Mouse (Mus musculus) heart, embryonic 14.5 days (tissue): Measurements from ENCODE around the gene Palm2. TPM values are rescaled to one million over a fixed set of nuclear protein-coding genes. Genes with fewer than 3 reads are reported as not detected.
A peak's percentile ranks its signal among the peaks of the same experiment; 100 is the strongest.

Experiments
- ATAC-seq: fragments of 200-750 bp; cut with Nextera tagmentation; 2 replicates; pipeline ENCODE4 v1.8.0; 2017; ENCODE audit warnings: low read depth, moderate TSS enrichment; ENCODE audit not compliant: insufficient number of reproducible peaks, insufficient read depth, low FRiP score
- H3K27ac ChIP-seq, 2 experiments: fragments of 200-500 bp in 1 of 2; fragments of 300-500 bp in 1 of 2; sonication (generic) in 1 of 2; replicated peaks in 1 of 2; 2 replicates each; pipeline ENCODE4 v1.5.1; 2012 to 2014; ENCODE audit warnings: low read depth in 2 of 2, low read length in 2 of 2, control low read depth in 1 of 2, mild to moderate bottlenecking in 1 of 2, mixed read lengths in 1 of 2; ENCODE audit not compliant: control insufficient read depth in 1 of 2, insufficient read depth in 1 of 2
- H3K27me3 ChIP-seq: fragments of 300-500 bp; sonication (generic); 2 replicates; pipeline ENCODE4 v1.6.1; 2014; ENCODE audit warnings: mild to moderate bottlenecking, low read length, control low read depth; ENCODE audit not compliant: control insufficient read depth, insufficient read depth
- H3K36me3 ChIP-seq: fragments of 300-500 bp; sonication (generic); 2 replicates; pipeline ENCODE4 v1.6.1; 2014; ENCODE audit warnings: mild to moderate bottlenecking, control low read depth, low read length, mixed read lengths; ENCODE audit not compliant: control insufficient read depth, insufficient read depth
- H3K4me1 ChIP-seq, 2 experiments: fragments of 200-500 bp in 1 of 2; fragments of 300-500 bp in 1 of 2; sonication (generic) in 1 of 2; 2 replicates each; pipeline ENCODE4 v1.6.1; 2012 to 2014; ENCODE audit warnings: low read length in 2 of 2, control low read depth in 1 of 2, mixed read lengths in 1 of 2; ENCODE audit not compliant: control insufficient read depth in 2 of 2, insufficient read depth in 2 of 2
- H3K4me2 ChIP-seq: fragments of 300-500 bp; sonication (generic); 2 replicates; pipeline ENCODE4 v1.6.1; 2014; ENCODE audit warnings: mild to moderate bottlenecking, low read length
- H3K4me3 ChIP-seq, 2 experiments: fragments of 200-500 bp in 1 of 2; fragments of 300-500 bp in 1 of 2; sonication (generic) in 1 of 2; 2 replicates each; pipeline ENCODE4 v1.5.1; 2012 to 2014; ENCODE audit warnings: low read length in 2 of 2, mild to moderate bottlenecking in 2 of 2, control low read depth in 1 of 2, low read depth in 1 of 2, moderate library complexity in 1 of 2; ENCODE audit not compliant: control insufficient read depth in 1 of 2, insufficient read depth in 1 of 2
- H3K9ac ChIP-seq: fragments of 300-500 bp; sonication (generic); 2 replicates; pipeline ENCODE4 v1.6.1; 2014; ENCODE audit warnings: mild to moderate bottlenecking, low read length
- H3K9me3 ChIP-seq: fragments of 300-500 bp; sonication (generic); 2 replicates; pipeline ENCODE4 v1.6.1; 2016; ENCODE audit warnings: low read length, control low read depth; ENCODE audit not compliant: control insufficient read depth
- WGBS: fragments of 180-500 bp; shearing (Covaris S2); extraction: QIAGEN DNeasy Blood & Tissue Kit; methylation state at CpG from one replicate; pipeline ENCODE4 v1.1.7; 2014; 5-methylcytosine and 5-hydroxymethylcytosine counted together
- polyA plus RNA-seq: library from polyadenylated mRNA; unstranded; fragments of >200 nt; fragmentation: Nextera tagmentation; extraction: Ambion mirVana; gene quantifications from 2 replicates; pipeline ENCODE4 v1.2.1, GENCODE M21; 2014

Gene Palm2
- polyA plus RNA-seq, 1 experiment from 2014 or later, result 21.0 TPM

- no peaks in the 10 kb centered on the region for H3K27me3 ChIP-seq
- ATAC-seq, result no peak
- H3K4me1 ChIP-seq, result peaks cover 30 to 71% of the 10 kb centered on the region in 2 experiments
- 0 out of 2 replicates have a peak, but pooled peaks cover 1% of the 10 kb centered on the region for H3K9me3 ChIP-seq
- no peak overlapping the region for H3K9ac ChIP-seq
- H3K27ac ChIP-seq, result peak overlapping the region; percentile 39 to 61
- H3K4me2 ChIP-seq, result no peak overlapping the region
- H3K4me3 ChIP-seq, result no peak overlapping the region
- H3K36me3 ChIP-seq, result peaks cover 6% of the 10 kb centered on the region; the same call in 1 of the 2 replicates
- WGBS, result 69% methylated on average over 6 of the region's 6 CpGs
Observed at GRCm38 (mm10) chr4:57585281-57585800, 151.3 kb downstream of the Palm2 start.

GRCm38 (mm10) chr4:57586933-57587658 is 153.0 kb downstream of the Palm2 start:
- H3K4me2 ChIP-seq, result peak overlapping the region; percentile 3; the same call in 1 of the 2 replicates
- no peaks in the 10 kb centered on the region for H3K9me3 ChIP-seq
- H3K27ac ChIP-seq, result peak overlapping the region; percentile 90 to 94
- no peaks in the 10 kb centered on the region for H3K27me3 ChIP-seq
- no peak overlapping the region for H3K4me3 ChIP-seq
- no peak for ATAC-seq
- peaks cover 30 to 71% of the 10 kb centered on the region in 2 experiments for H3K4me1 ChIP-seq
- H3K9ac ChIP-seq, result peak overlapping the region; percentile 58
- WGBS, result 26% methylated on average over 7 of the region's 7 CpGs
- peaks cover 6% of the 10 kb centered on the region; the same call in 1 of the 2 replicates for H3K36me3 ChIP-seq

GRCm38 (mm10) chr4:57588356-57588755 is 154.3 kb downstream of the Palm2 start:
- H3K4me3 ChIP-seq, result no peak overlapping the region
- WGBS, result 26% methylated on average over 1 of the region's 1 CpGs
- peak overlapping the region; percentile 90 to 94 for H3K27ac ChIP-seq
- H3K27me3 ChIP-seq, result no peaks in the 10 kb centered on the region
- peaks cover 39 to 81% of the 10 kb centered on the region in 2 experiments for H3K4me1 ChIP-seq
- peak; percentile 68 for ATAC-seq
- H3K4me2 ChIP-seq, result peak overlapping the region; percentile 38
- peak overlapping the region; percentile 58 for H3K9ac ChIP-seq
- H3K36me3 ChIP-seq, result no peaks in the 10 kb centered on the region
- no peaks in the 10 kb centered on the region for H3K9me3 ChIP-seq

- Histone ChIP-seq H3K9me3 (no peaks in the 10 kb centered on the region), H3K4me1 (peaks cover 31 to 64% of the 10 kb centered on the region in 2 experiments), H3K27me3 (no peaks in the 10 kb centered on the region), H3K27ac (peak overlapping the region; percentile 42 to 72), H3K36me3 (peaks cover 7% of the 10 kb centered on the region; the same call in 1 of the 2 replicates), H3K9ac (no peak overlapping the region), H3K4me3 (no peak overlapping the region), H3K4me2 (peak overlapping the region; percentile 8; the same call in 1 of the 2 replicates)
- ATAC-seq, result no peak
- 68% methylated on average over 4 of the region's 4 CpGs for WGBS
Observed at GRCm38 (mm10) chr4:57592751-57593150, 158.7 kb downstream of the Palm2 start.

GRCm38 (mm10) chr4:57599946-57600345 is 165.9 kb downstream of the Palm2 start:
- Histone ChIP-seq H3K36me3 (peaks cover 3% of the 10 kb centered on the region; the same call in 1 of the 2 replicates), H3K4me3 (no peak overlapping the region), H3K9me3 (no peaks in the 10 kb centered on the region), H3K9ac (no peak overlapping the region), H3K27me3 (no peaks in the 10 kb centered on the region), H3K4me2 (no peak overlapping the region), H3K27ac (peak overlapping the region in 1 of 2 experiments; percentile 71; a peak in 2 of 4 replicates), H3K4me1 (peaks cover 43 to 82% of the 10 kb centered on the region in 2 experiments)
- 76% methylated on average over 6 of the region's 6 CpGs for WGBS
- ATAC-seq, result no peak

GRCm38 (mm10) chr4:57600685-57601457 is 166.8 kb downstream of the Palm2 start:
- Histone ChIP-seq H3K36me3 (no peaks in the 10 kb centered on the region), H3K27me3 (no peaks in the 10 kb centered on the region), H3K27ac (peak overlapping the region; percentile 12 to 71; a peak in 3 of 4 replicates), H3K4me1 (peaks cover 45 to 82% of the 10 kb centered on the region in 2 experiments), H3K4me2 (no peak overlapping the region), H3K9me3 (no peaks in the 10 kb centered on the region), H3K4me3 (no peak overlapping the region), H3K9ac (no peak overlapping the region)
- no peak; the same call in 1 of the 2 replicates for ATAC-seq
- WGBS, result 74% methylated on average over 11 of the region's 11 CpGs

- peaks cover 48 to 84% of the 10 kb centered on the region in 2 experiments for H3K4me1 ChIP-seq
Observed at GRCm38 (mm10) chr4:57601458-57601835, 167.4 kb downstream of the Palm2 start.

More at GRCm38 (mm10) chr4:57601458-57601835, 167.4 kb downstream of the Palm2 start:
- no peaks in the 10 kb centered on the region for H3K27me3 ChIP-seq
- H3K27ac ChIP-seq, result peak overlapping the region; percentile 33 to 71
- H3K9me3 ChIP-seq, result no peaks in the 10 kb centered on the region
- H3K36me3 ChIP-seq, result no peaks in the 10 kb centered on the region
- no peak overlapping the region for H3K4me3 ChIP-seq
- H3K9ac ChIP-seq, result no peak overlapping the region; the same call in 1 of the 2 replicates
- no peak overlapping the region for H3K4me2 ChIP-seq
- WGBS, result 32% methylated on average over 9 of the region's 9 CpGs
- ATAC-seq, result no peak
